Mouse (Mus musculus) embryonic facial prominence, embryonic 14.5 days (tissue): ENCODE measurements around the gene Npffr2. TPM values are rescaled to one million over a fixed set of nuclear protein-coding genes. Genes with fewer than 3 reads are reported as not detected.
A peak's percentile ranks its signal among the peaks of the same experiment; 100 is the strongest.
"Not testable (repeated sequence)": the region's sequence is repeated elsewhere in the genome, so short reads cannot be mapped to it uniquely, and the experiment has no call there.

Source experiments
- ATAC-seq: fragments of 200-750 bp; cut with Nextera tagmentation; 2 replicates; pipeline ENCODE4 v1.8.0; 2017; ENCODE audit warnings: low read depth, moderate number of reproducible peaks, moderate TSS enrichment
- DNase-seq: peaks from one replicate; pipeline ENCODE4 v3.0.0-alpha.2; 2015; ENCODE audit warnings: low spot score
- H3K27ac ChIP-seq: fragments of 300-500 bp; sonication (generic); replicated peaks from 2 replicates; pipeline ENCODE4 v1.5.1; 2014; ENCODE audit warnings: low read depth, mild to moderate bottlenecking, low read length, moderate library complexity
- H3K27me3 ChIP-seq: fragments of 300-500 bp; sonication (generic); replicated peaks from 2 replicates; pipeline ENCODE4 v1.6.1; 2014; ENCODE audit warnings: low read length; ENCODE audit not compliant: control insufficient read depth, insufficient read depth
- H3K36me3 ChIP-seq: fragments of 300-500 bp; sonication (generic); 2 replicates; pipeline ENCODE4 v1.6.1; 2014; ENCODE audit warnings: low read length, mixed read lengths; ENCODE audit not compliant: control insufficient read depth, insufficient read depth
- H3K4me1 ChIP-seq: fragments of 300-500 bp; sonication (generic); 2 replicates; pipeline ENCODE4 v1.6.1; 2014; ENCODE audit warnings: antibody characterized with exemption, low read length; ENCODE audit not compliant: control insufficient read depth, insufficient read depth
- H3K4me2 ChIP-seq: fragments of 300-500 bp; sonication (generic); 2 replicates; pipeline ENCODE4 v1.6.1; 2014; ENCODE audit warnings: low read depth, mild to moderate bottlenecking, low read length, moderate library complexity, mixed read lengths
- H3K4me3 ChIP-seq: fragments of 300-500 bp; sonication (generic); 2 replicates; pipeline ENCODE4 v1.5.1; 2014; ENCODE audit warnings: low read depth, mild to moderate bottlenecking, low read length
- H3K9ac ChIP-seq: fragments of 300-500 bp; sonication (generic); 2 replicates; pipeline ENCODE4 v1.6.1; 2014; ENCODE audit warnings: low read depth, mild to moderate bottlenecking, low read length, moderate library complexity, mixed read lengths
- H3K9me3 ChIP-seq: fragments of 300-500 bp; sonication (generic); 2 replicates; pipeline ENCODE4 v1.6.1; 2016; ENCODE audit warnings: low read length; ENCODE audit not compliant: control insufficient read depth
- WGBS: fragments of 180-500 bp; shearing (Covaris S2); extraction: QIAGEN DNeasy Blood & Tissue Kit; methylation state at CpG from one replicate; pipeline ENCODE4 v1.1.7; 2014; 5-methylcytosine and 5-hydroxymethylcytosine counted together
- polyA plus RNA-seq: library from polyadenylated mRNA; unstranded; fragments of >200 nt; fragmentation: Nextera tagmentation; extraction: Ambion mirVana; gene quantifications from 2 replicates; pipeline ENCODE4 v1.2.1, GENCODE M21; 2014

The Npffr2 gene
- polyA plus RNA-seq, 1 experiment from 2014 or later, result 0.33 TPM

- no peaks in the 10 kb centered on the region for H3K36me3 ChIP-seq
- no peaks in the 10 kb centered on the region for H3K27me3 ChIP-seq
- no peak overlapping the region for H3K4me2 ChIP-seq
- no peaks in the 10 kb centered on the region for H3K9me3 ChIP-seq
- WGBS, result 32% methylated on average over 2 of the region's 2 CpGs
- 0 out of 2 replicates have a peak, but pooled peaks have one; percentile 55 for ATAC-seq
- H3K4me3 ChIP-seq, result no peak overlapping the region
- H3K27ac ChIP-seq, result no peak overlapping the region
- DNase-seq, result peak; percentile 75
- no peak overlapping the region for H3K9ac ChIP-seq
- no peaks in the 10 kb centered on the region for H3K4me1 ChIP-seq
These were observed 16.2 kb downstream of the Npffr2 start for GRCm38 (mm10) chr5:89543476-89543875.

- DNase-seq, H3K4me3 ChIP-seq, H3K27me3 ChIP-seq, H3K36me3 ChIP-seq, H3K4me1 ChIP-seq, H3K27ac ChIP-seq, H3K4me2 ChIP-seq, ATAC-seq, H3K9me3 ChIP-seq, H3K9ac ChIP-seq: not testable (repeated sequence)
- 42% methylated on average over 4 of the region's 4 CpGs for WGBS
These were observed 31.9 kb downstream of the Npffr2 start for GRCm38 (mm10) chr5:89559118-89559517.

GRCm38 (mm10) chr5:89561381-89561780 lies 34.2 kb downstream of the Npffr2 start:
- H3K9me3 ChIP-seq, result no peaks in the 10 kb centered on the region
- no peak overlapping the region for H3K9ac ChIP-seq

GRCm38 (mm10) chr5:89578678-89579077 lies 51.4 kb downstream of the Npffr2 start:
- H3K27ac ChIP-seq, result no peak overlapping the region
- whole genome bisulfite sequencing, result 70% methylated on average over 1 of the region's 1 CpGs
- H3K4me1 ChIP-seq, result no peaks in the 10 kb centered on the region
- no peaks in the 10 kb centered on the region for H3K27me3 ChIP-seq
- ATAC-seq (no peak), DNase-seq (no peak)
- H3K36me3 ChIP-seq, result no peaks in the 10 kb centered on the region
- H3K4me2 ChIP-seq, result no peak overlapping the region
- H3K4me3 ChIP-seq, result no peak overlapping the region
- no peaks in the 10 kb centered on the region for H3K9me3 ChIP-seq
- H3K9ac ChIP-seq, result no peak overlapping the region

More at GRCm38 (mm10) chr5:89561381-89561780, 34.2 kb downstream of the Npffr2 start:
- Histone ChIP-seq H3K27ac (no peak overlapping the region), H3K4me2 (no peak overlapping the region), H3K4me1 (no peaks in the 10 kb centered on the region), H3K27me3 (no peaks in the 10 kb centered on the region), H3K4me3 (no peak overlapping the region), H3K36me3 (no peaks in the 10 kb centered on the region)
- DNase-seq (no peak), ATAC-seq (no peak)

- Histone ChIP-seq H3K4me2 (no peak overlapping the region), H3K36me3 (no peaks in the 10 kb centered on the region), H3K27ac (no peak overlapping the region), H3K9me3 (no peaks in the 10 kb centered on the region), H3K4me3 (no peak overlapping the region), H3K4me1 (no peaks in the 10 kb centered on the region), H3K9ac (no peak overlapping the region), H3K27me3 (no peaks in the 10 kb centered on the region)
- 85% methylated on average over 1 of the region's 1 CpGs for whole genome bisulfite sequencing
- ATAC-seq, result no peak
- DNase-seq, result no peak
These were observed 52.0 kb downstream of the Npffr2 start for GRCm38 (mm10) chr5:89579181-89579580.

GRCm38 (mm10) chr5:89581143-89581542 lies 53.9 kb downstream of the Npffr2 start:
- WGBS, result 61% methylated on average over 1 of the region's 1 CpGs
- H3K9me3 ChIP-seq, result no peaks in the 10 kb centered on the region

GRCm38 (mm10) chr5:89581742-89582366 lies 54.6 kb downstream of the Npffr2 start:
- Histone ChIP-seq H3K4me2 (no peak overlapping the region), H3K4me1 (no peaks in the 10 kb centered on the region), H3K36me3 (no peaks in the 10 kb centered on the region), H3K9ac (no peak overlapping the region), H3K27me3 (no peaks in the 10 kb centered on the region), H3K4me3 (no peak overlapping the region), H3K27ac (no peak overlapping the region), H3K9me3 (no peaks in the 10 kb centered on the region)
- ATAC-seq (no peak), DNase-seq (no peak)
- 78% methylated on average over 5 of the region's 5 CpGs for WGBS

More at GRCm38 (mm10) chr5:89581143-89581542, 53.9 kb downstream of the Npffr2 start:
- Histone ChIP-seq H3K36me3 (no peaks in the 10 kb centered on the region), H3K27ac (no peak overlapping the region), H3K4me2 (no peak overlapping the region), H3K4me3 (no peak overlapping the region), H3K27me3 (no peaks in the 10 kb centered on the region), H3K4me1 (no peaks in the 10 kb centered on the region), H3K9ac (no peak overlapping the region)
- DNase-seq (no peak), ATAC-seq (no peak)

GRCm38 (mm10) chr5:89585021-89585420 lies 57.8 kb downstream of the Npffr2 start:
- WGBS, result 81% methylated on average over 3 of the region's 3 CpGs

GRCm38 (mm10) chr5:89592301-89592700 lies 65.1 kb downstream of the Npffr2 start:
- DNase-seq, result no peak
- H3K4me1 ChIP-seq, result no peaks in the 10 kb centered on the region
- H3K27me3 ChIP-seq, result no peaks in the 10 kb centered on the region
- H3K4me3 ChIP-seq, result no peak overlapping the region
- no peak overlapping the region for H3K9ac ChIP-seq
- WGBS, result 78% methylated on average over 4 of the region's 4 CpGs
- H3K9me3 ChIP-seq, result 0 out of 2 replicates have a peak, but pooled peaks cover 4% of the 10 kb centered on the region
- no peak overlapping the region for H3K27ac ChIP-seq
- no peak overlapping the region for H3K4me2 ChIP-seq
- no peak for ATAC-seq
- no peaks in the 10 kb centered on the region for H3K36me3 ChIP-seq

More at GRCm38 (mm10) chr5:89585021-89585420, 57.8 kb downstream of the Npffr2 start:
- H3K4me1 ChIP-seq, result no peaks in the 10 kb centered on the region
- DNase-seq (no peak), ATAC-seq (no peak)
- no peak overlapping the region for H3K4me3 ChIP-seq
- H3K4me2 ChIP-seq, result no peak overlapping the region
- no peak overlapping the region for H3K9ac ChIP-seq
- H3K9me3 ChIP-seq, result 0 out of 2 replicates have a peak, but pooled peaks cover 1% of the 10 kb centered on the region
- no peak overlapping the region for H3K27ac ChIP-seq
- H3K27me3 ChIP-seq, result no peaks in the 10 kb centered on the region
- no peaks in the 10 kb centered on the region for H3K36me3 ChIP-seq
